Comparison of ENCODE assay signal across 8 mouse cellular contexts in the genomic region with DNA sequence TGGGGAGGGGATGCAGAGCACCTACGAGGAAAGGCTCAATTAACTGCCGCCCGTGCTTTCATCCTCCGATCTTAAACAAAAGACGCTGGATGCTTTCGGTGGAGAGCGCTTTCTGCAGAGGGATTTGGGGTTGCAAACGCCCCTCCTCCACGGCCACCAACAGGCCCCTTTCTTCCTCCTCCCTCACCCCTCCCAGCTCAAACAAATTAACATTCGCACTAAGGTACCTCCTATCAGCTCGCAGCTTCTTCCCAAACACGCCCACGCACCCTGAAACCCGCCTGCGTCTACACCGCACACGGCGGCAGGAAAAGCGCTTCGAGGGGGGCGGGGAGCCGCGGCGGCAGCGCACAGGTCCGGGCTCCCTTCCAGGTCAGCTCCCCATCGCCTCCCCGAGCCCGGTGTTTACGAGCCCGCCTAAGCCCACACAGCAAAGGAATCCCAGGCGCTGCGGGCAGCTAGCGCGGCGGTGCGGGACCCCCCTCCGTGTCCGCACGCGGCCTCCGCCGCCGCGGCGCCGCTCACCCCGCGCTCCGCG. TPM values are rescaled to one million over a fixed set of nuclear protein-coding genes. Genes with fewer than 3 reads are reported as not detected.
DNase-seq lines count a peak whose midpoint lies in the region; ATAC-seq lines count a peak whose summit lies in the region.

No protein-coding gene starts in this region.

- peak overlapping the region; percentile 90 for H3K4me2 ChIP-seq in intestine, embryonic 14.5 days (ENCODE audit: low read length)

- peak overlapping the region; percentile 75 for H3K4me3 ChIP-seq in intestine, embryonic 14.5 days (ENCODE audit: low read depth, low read length)

- H3K36me3 ChIP-seq in intestine, embryonic 14.5 days (ENCODE audit: control insufficient read depth, insufficient read depth, low read length), result no peaks in the 10 kb centered on the region

- peak overlapping the region; percentile 80 for H3K27ac ChIP-seq in intestine, embryonic 14.5 days (ENCODE audit: low read depth)

- H3K4me1 ChIP-seq in intestine, embryonic 14.5 days (replicated peaks; ENCODE audit: control insufficient read depth, insufficient read depth, low read length), result 0 out of 2 replicates have a peak, but pooled peaks cover 9% of the 10 kb centered on the region

- DNase-seq in WW6 (ENCODE audit: low read depth, low spot score), result peak; percentile 77
- peak; percentile 83 to 88 for DNase-seq in cerebellum, postnatal 25 days
- peak; percentile 50 for DNase-seq in gastrocnemius, postnatal 14 days
- peak; percentile 80 for DNase-seq in intestine, embryonic 14.5 days (ENCODE audit: low spot score)
- peak; percentile 79 to 84 for DNase-seq in left cerebral cortex, postnatal 25 days (ENCODE audit: low spot score in 2 of 2)
- peak; percentile 88 for DNase-seq in mesoderm, embryonic 11.5 days (ENCODE audit: low read depth, low spot score)
- peak; percentile 87 for DNase-seq in right cerebral cortex, postnatal 4 days
- peak; percentile 66 for DNase-seq in yolk sac, embryonic 10.5 days (ENCODE audit: low spot score)

- H3K9me3 ChIP-seq in intestine, embryonic 14.5 days (ENCODE audit: control insufficient read depth, low read length), result no peaks in the 10 kb centered on the region

- peak; percentile 71 for ATAC-seq in intestine, embryonic 14.5 days (replicated peaks; ENCODE audit: low FRiP score, low TSS enrichment, low read depth)

- H3K9ac ChIP-seq in intestine, embryonic 14.5 days (ENCODE audit: low read length), result peak overlapping the region; percentile 75

- 0% methylated on average over 36 of the region's 51 CpGs for WGBS in intestine, embryonic 14.5 days

- 0 out of 2 replicates have a peak, but pooled peaks cover 2% of the 10 kb centered on the region for H3K27me3 ChIP-seq in intestine, embryonic 14.5 days (replicated peaks; ENCODE audit: control insufficient read depth, insufficient read depth, low read length)

- intact Hi-C loops in gastrocnemius, postnatal 14 days (cut with DNase I; ENCODE audit: low total_unique reads), result no loop called here
- intact Hi-C loops in left cerebral cortex, postnatal 25 days (cut with DNase I), result loop anchor here (5.0 kb wide), 2 partner anchors 59 to 139 kb away; no protein-coding TSS in a partner anchor

RNA-seq across cellular contexts. Expression of a gene that starts 0.7 kb away (rescaled TPM):
- 1 to 10 TPM; 5.1 to 6.4 TPM for total RNA-seq in gastrocnemius, postnatal 14 days (2021)
- polyA plus RNA-seq in intestine, embryonic 14.5 days (2014; fragmentation: Nextera tagmentation; extraction: Ambion mirVana), result 36.4 and 40.0 TPM in 2 replicates
- 10 to 100 TPM; 38.4 to 46.2 TPM for total RNA-seq in left cerebral cortex, postnatal 25 days (2021)

Comparison
In these comparisons a context has a peak if more than half of its experiments do, and no peak if none do; other contexts are left out.
1. Peak in every context shown above with its lines: DNase-seq, ATAC-seq, H3K4me3 ChIP-seq and H3K27ac ChIP-seq.
2. RNA of a gene that starts 0.7 kb away (total RNA-seq): 38.4 to 46.2 TPM in left cerebral cortex, postnatal 25 days; 5.1 to 6.4 TPM in gastrocnemius, postnatal 14 days; every median in the first group is over 4 times any median in the second.